Mouse (Mus musculus): Measurements from ENCODE around the gene Sgtb.

Sgtb gene

GRCm38 (mm10) chr13:104109816-104110521, 428 bp downstream of the Sgtb start:
- DNase-seq = peak; percentile 28 to 55

- DNase-seq = no peak
Measured at GRCm38 (mm10) chr13:104110526-104110925, 985 bp downstream of the Sgtb start.

GRCm38 (mm10) chr13:104112266-104112900, 2.8 kb downstream of the Sgtb start:
- DNase-seq = no peak

- DNase-seq = peak in 1 of 2 experiments; percentile 26
Measured at GRCm38 (mm10) chr13:104113782-104114181, 4.2 kb downstream of the Sgtb start.

GRCm38 (mm10) chr13:104114827-104115226, 5.3 kb downstream of the Sgtb start:
- DNase-seq = no peak

GRCm38 (mm10) chr13:104122078-104122840, 12.7 kb downstream of the Sgtb start:
- DNase-seq = no peak

- DNase-seq = peak in 1 of 2 experiments; percentile 46
Measured at GRCm38 (mm10) chr13:104123662-104124381, 14.3 kb downstream of the Sgtb start.

- no peak for DNase-seq
Measured at GRCm38 (mm10) chr13:104132561-104132960, 23.0 kb downstream of the Sgtb start.

- no peak for DNase-seq
Measured at GRCm38 (mm10) chr13:104134510-104135085, 25.1 kb downstream of the Sgtb start.

GRCm38 (mm10) chr13:104139369-104140209, 30.0 kb downstream of the Sgtb start:
- peak; percentile 79 to 92 for DNase-seq

GRCm38 (mm10) chr13:104144871-104145270, 35.3 kb downstream of the Sgtb start:
- DNase-seq = peak; percentile 30 to 47

- DNase-seq = no peak
Measured at GRCm38 (mm10) chr13:104145646-104146045, 36.1 kb downstream of the Sgtb start.

GRCm38 (mm10) chr13:104154180-104154579, 44.6 kb downstream of the Sgtb start:
- no peak for DNase-seq

GRCm38 (mm10) chr13:104155106-104155505, 45.6 kb downstream of the Sgtb start:
- DNase-seq = no peak

GRCm38 (mm10) chr13:104155686-104156085, 46.1 kb downstream of the Sgtb start:
- no peak for DNase-seq

- no peak for DNase-seq
Measured at GRCm38 (mm10) chr13:104171711-104172110, 62.2 kb downstream of the Sgtb start.

GRCm38 (mm10) chr13:104172498-104172897, 63.0 kb downstream of the Sgtb start:
- DNase-seq = no peak

GRCm38 (mm10) chr13:104176874-104177273, 67.3 kb downstream of the Sgtb start:
- DNase-seq = no peak

- DNase-seq = peak; percentile 90 to 94
Measured at GRCm38 (mm10) chr13:104177796-104178649, 68.5 kb downstream of the Sgtb start, which contains the start of gene Trappc13. Trappc13 (minus strand) TSS chr13:104178469.

- peak; percentile 98 to 99 for DNase-seq
Measured at GRCm38 (mm10) chr13:104178650-104179121, 69.1 kb downstream of the Sgtb start, which contains the start of gene Trim23. Trim23 (plus strand) TSS chr13:104178797.

All from kidney, postnatal 36 days (tissue).